20 mouse cellular contexts compared by ENCODE assay signal in the genomic region with DNA sequence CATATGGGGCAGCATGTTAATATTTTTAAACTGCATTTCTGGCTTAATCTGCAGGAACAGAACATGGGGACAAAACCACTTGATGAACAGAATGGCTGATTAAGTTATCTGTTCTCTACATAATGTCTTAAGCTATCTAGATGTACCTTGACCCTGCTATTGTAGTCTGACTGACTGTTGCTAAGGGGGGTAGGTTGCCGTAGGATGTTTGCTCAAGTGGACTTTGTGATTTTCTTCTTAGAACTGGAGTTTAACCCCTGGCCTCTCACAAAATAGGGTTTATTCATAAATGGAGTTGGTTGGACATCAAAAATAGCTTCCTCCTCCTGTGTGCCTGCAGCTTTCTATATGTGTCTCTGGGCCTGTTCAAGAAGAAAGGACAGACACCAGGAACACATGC.
"Had no signal": no experiment of that assay in that cellular context is flagged by ENCODE, and none has a peak within 500 bp of the region (broad histone marks: within the 10 kb centered on the region; RNA-seq: fewer than 3 reads in every experiment).

No protein-coding gene starts in this region.

- DNase-seq: left cerebral cortex, postnatal 4 days; liver, embryonic 13.5 days; lung, adult 2 months; lung, postnatal 14 days; lung, postnatal 4 days; right cerebral cortex, adult 18-20 months; right cerebral cortex, postnatal 14 days; spleen, adult 18-20 months; thymus, adult 2 months; thymus, postnatal 14 days; thymus, postnatal 4 days had no signal

- H3K9ac ChIP-seq: hindbrain, embryonic 13.5 days; limb, embryonic 12.5 days; limb, embryonic 15.5 days; liver, embryonic 13.5 days; midbrain, embryonic 12.5 days; midbrain, embryonic 15.5 days; neural tube, embryonic 12.5 days; neural tube, embryonic 15.5 days had no signal

- H3K9me3 ChIP-seq: hindbrain, embryonic 13.5 days; limb, embryonic 12.5 days; limb, embryonic 15.5 days; liver, embryonic 13.5 days; midbrain, embryonic 12.5 days; midbrain, embryonic 15.5 days; neural tube, embryonic 12.5 days; neural tube, embryonic 15.5 days had no signal

- H3K4me2 ChIP-seq: hindbrain, embryonic 13.5 days; limb, embryonic 12.5 days; limb, embryonic 15.5 days; liver, embryonic 13.5 days; midbrain, embryonic 12.5 days; midbrain, embryonic 15.5 days; neural tube, embryonic 12.5 days; neural tube, embryonic 15.5 days had no signal

- ATAC-seq: hindbrain, embryonic 16.5 days; midbrain, embryonic 15.5 days had no signal

- H3K4me3 ChIP-seq: hindbrain, embryonic 13.5 days; limb, embryonic 12.5 days; limb, embryonic 15.5 days; liver, embryonic 13.5 days; midbrain, embryonic 12.5 days; midbrain, embryonic 15.5 days; neural tube, embryonic 12.5 days; neural tube, embryonic 15.5 days had no signal

- H3K4me1 ChIP-seq: hindbrain, embryonic 13.5 days; limb, embryonic 12.5 days; limb, embryonic 15.5 days; liver, embryonic 13.5 days; midbrain, embryonic 15.5 days; neural tube, embryonic 12.5 days; neural tube, embryonic 15.5 days had no signal

- H3K36me3 ChIP-seq: hindbrain, embryonic 13.5 days; limb, embryonic 12.5 days; limb, embryonic 15.5 days; liver, embryonic 13.5 days; midbrain, embryonic 12.5 days; midbrain, embryonic 15.5 days; neural tube, embryonic 12.5 days; neural tube, embryonic 15.5 days had no signal

- H3K27ac ChIP-seq: hindbrain, embryonic 13.5 days; kidney, postnatal 0 days; limb, embryonic 12.5 days; limb, embryonic 15.5 days; liver, embryonic 13.5 days; midbrain, embryonic 12.5 days; midbrain, embryonic 15.5 days; neural tube, embryonic 12.5 days; neural tube, embryonic 15.5 days had no signal

- H3K27me3 ChIP-seq: limb, embryonic 12.5 days; limb, embryonic 15.5 days; liver, embryonic 13.5 days; midbrain, embryonic 12.5 days; midbrain, embryonic 15.5 days; neural tube, embryonic 12.5 days; neural tube, embryonic 15.5 days had no signal
